Comparison of ENCODE assay signal across 11 mouse cellular contexts in genomic region chr14:73266166-73266565, GRCm38 (mm10). TPM values are rescaled to one million over a fixed set of nuclear protein-coding genes. Genes with fewer than 3 reads are reported as not detected.
A peak's percentile ranks its signal among the peaks of the same experiment; 100 is the strongest.
DNase-seq lines count a peak whose midpoint lies in the region; ATAC-seq and TF ChIP-seq lines count a peak whose summit lies in the region.
"Had no signal": no experiment of that assay in that cellular context is flagged by ENCODE, and none has a peak within 500 bp of the region (broad histone marks: within the 10 kb centered on the region; RNA-seq: fewer than 3 reads in every experiment).

No protein-coding gene starts in this region.

- no peak overlapping the region for H3K27ac ChIP-seq in liver, adult 2 months (replicated peaks; ENCODE audit: insufficient read depth, low read depth, low read length)
- no peak overlapping the region for H3K27ac ChIP-seq in liver, embryonic 11.5 days (ENCODE audit: low read depth, low read length)
- H3K27ac ChIP-seq in neural tube, embryonic 15.5 days (replicated peaks) = no peak overlapping the region
- H3K27ac ChIP-seq: limb, embryonic 13.5 days had no signal

- H3K9me3 ChIP-seq in liver, embryonic 11.5 days (ENCODE audit: control insufficient read depth, low read length) = no peaks in the 10 kb centered on the region
- 0 out of 2 replicates have a peak, but pooled peaks cover 8% of the 10 kb centered on the region for H3K9me3 ChIP-seq in neural tube, embryonic 15.5 days (replicated peaks)

- H3K4me3 ChIP-seq in liver, adult 2 months (ENCODE audit: insufficient read depth, low read depth, low read length) = no peak overlapping the region
- H3K4me3 ChIP-seq in liver, embryonic 11.5 days (ENCODE audit: low read depth, low read length) = no peak overlapping the region
- H3K4me3 ChIP-seq in neural tube, embryonic 15.5 days (replicated peaks) = no peak overlapping the region
- H3K4me3 ChIP-seq: heart, embryonic 12.5 days; limb, embryonic 13.5 days had no signal

- TF ChIP-seq CTCF in liver, adult 2 months (IDR thresholded peaks at IDR 0.05; ENCODE audit: low read depth, low read length) = peak; percentile 31; the same call in 1 of the 2 replicates

- no peaks in the 10 kb centered on the region for H3K27me3 ChIP-seq in liver, adult 2 months (ENCODE audit: control insufficient read depth, insufficient read depth, low read length)
- H3K27me3 ChIP-seq in liver, embryonic 11.5 days (replicated peaks; ENCODE audit: control insufficient read depth, insufficient read depth, low read length) = no peaks in the 10 kb centered on the region
- H3K27me3 ChIP-seq in splenic B cell, adult 2 months (ENCODE audit: control insufficient read depth, insufficient read depth, low read length, poor library complexity, severe bottlenecking) = no peaks in the 10 kb centered on the region
- no peaks in the 10 kb centered on the region for H3K27me3 ChIP-seq in neural tube, embryonic 15.5 days (replicated peaks)
- H3K27me3 ChIP-seq: heart, embryonic 12.5 days; limb, embryonic 13.5 days had no signal

- 79% methylated on average over 3 of the region's 3 CpGs for WGBS in liver, adult 2 months
- 75% methylated on average over 3 of the region's 3 CpGs for WGBS in liver, embryonic 11.5 days
- 87% methylated on average over 3 of the region's 3 CpGs for WGBS in neural tube, embryonic 15.5 days

- H3K4me2 ChIP-seq in liver, embryonic 11.5 days = no peak overlapping the region
- no peak overlapping the region for H3K4me2 ChIP-seq in neural tube, embryonic 15.5 days
- H3K4me2 ChIP-seq: heart, embryonic 12.5 days; limb, embryonic 13.5 days had no signal

- no peak overlapping the region for H3K9ac ChIP-seq in liver, adult 2 months (ENCODE audit: low read depth, low read length)
- no peak overlapping the region for H3K9ac ChIP-seq in liver, embryonic 11.5 days (ENCODE audit: low read depth, low read length)
- no peak overlapping the region for H3K9ac ChIP-seq in neural tube, embryonic 15.5 days (replicated peaks)
- H3K9ac ChIP-seq: heart, embryonic 12.5 days; limb, embryonic 13.5 days had no signal

- peak; percentile 61 for DNase-seq in CD4-positive, CD25-positive, alpha-beta regulatory T cell, adult 2 months (ENCODE audit: low read depth, low spot score)
- DNase-seq in liver, adult 2 months (ENCODE audit: extremely low read depth, low read depth, low spot score) = no peak
- no peak for DNase-seq in liver, embryonic 11.5 days (ENCODE audit: low spot score)
- peak; percentile 61 for DNase-seq in ZHBTc4 (ENCODE audit: low read depth, low spot score)
- DNase-seq in splenic B cell, adult 2 months (ENCODE audit: low read depth, low spot score) = peak; percentile 61
- DNase-seq: right cerebral cortex, postnatal 14 days had no signal

- H3K79me2 ChIP-seq in liver, adult 2 months (ENCODE audit: control insufficient read depth, insufficient read depth, low read length) = no peaks in the 10 kb centered on the region

- H3K4me1 ChIP-seq in liver, adult 2 months (ENCODE audit: control insufficient read depth, insufficient read depth, low read length) = no peaks in the 10 kb centered on the region
- no peaks in the 10 kb centered on the region for H3K4me1 ChIP-seq in liver, embryonic 11.5 days (replicated peaks; ENCODE audit: control insufficient read depth, insufficient read depth, low read length)
- H3K4me1 ChIP-seq in neural tube, embryonic 15.5 days = no peaks in the 10 kb centered on the region

- no peak for ATAC-seq in CD4-positive, CD25-positive, alpha-beta regulatory T cell, adult 4 months
- no peak for ATAC-seq in liver, embryonic 11.5 days (replicated peaks; ENCODE audit: low FRiP score)
- ATAC-seq in neural tube, embryonic 15.5 days (ENCODE audit: low FRiP score) = no peak
- no peak for ATAC-seq in inflammation-experienced regulatory T-cells, adult 6 months

- TF ChIP-seq POLR2A in liver, adult 2 months (IDR thresholded peaks at IDR 0.05; ENCODE audit: extremely low read depth, insufficient read depth, low read length) = no peak

- 0 out of 2 replicates have a peak, but pooled peaks cover 4% of the 10 kb centered on the region for H3K36me3 ChIP-seq in liver, adult 2 months (ENCODE audit: control insufficient read depth, insufficient read depth, low read length)
- H3K36me3 ChIP-seq in liver, embryonic 11.5 days (ENCODE audit: control insufficient read depth, insufficient read depth, low read length) = peaks cover 3% of the 10 kb centered on the region; the same call in 1 of the 2 replicates
- 0 out of 2 replicates have a peak, but pooled peaks cover 6% of the 10 kb centered on the region for H3K36me3 ChIP-seq in splenic B cell, adult 2 months (ENCODE audit: control insufficient read depth, insufficient read depth, low read length, poor library complexity, severe bottlenecking)
- H3K36me3 ChIP-seq in neural tube, embryonic 15.5 days = peaks cover 24% of the 10 kb centered on the region

RNA-seq across cellular contexts. Expression of gene Lpar6, which starts 28.5 kb away (rescaled TPM):
- polyA plus RNA-seq in CD4-positive, CD25-positive, alpha-beta regulatory T cell, adult 4 months (2017; shearing (Covaris generic)) = 10 to 100 TPM; 40.4 to 41.5 TPM
- total RNA-seq in liver, adult 2 months (2014; rRNA removed) = 11.2 and 12.4 TPM in 2 replicates
- 2.7 and 3.1 TPM in 2 replicates for polyA plus RNA-seq in liver, adult 2 months (2012; rRNA removed)
- 9.3 and 9.8 TPM in 2 replicates for polyA plus RNA-seq in liver, embryonic 11.5 days (2014; fragmentation: Nextera tagmentation; extraction: Ambion mirVana)
- polyA plus RNA-seq in neural tube, embryonic 15.5 days (2015; fragmentation: Nextera tagmentation; extraction: Ambion mirVana) = 4.0 and 5.7 TPM in 2 replicates
- 10 to 100 TPM; 49.4 to 59.4 (median 52.7) TPM for polyA plus RNA-seq in inflammation-experienced regulatory T-cells, adult 6 months (2017; shearing (Covaris generic))

RNA-seq across cellular contexts. Expression of gene Rb1, which starts 59.5 kb away (rescaled TPM):
- 10 to 100 TPM; 10.0 to 85.9 TPM for polyA plus RNA-seq in CD4-positive, CD25-positive, alpha-beta regulatory T cell, adult 4 months (2017; shearing (Covaris generic))
- 7.0 and 7.2 TPM in 2 replicates for total RNA-seq in liver, adult 2 months (2014; rRNA removed)
- polyA plus RNA-seq in liver, adult 2 months (2012; rRNA removed) = 1.1 and 1.2 TPM in 2 replicates
- 22.3 and 25.1 TPM in 2 replicates for polyA plus RNA-seq in liver, embryonic 11.5 days (2014; fragmentation: Nextera tagmentation; extraction: Ambion mirVana)
- polyA plus RNA-seq in neural tube, embryonic 15.5 days (2015; fragmentation: Nextera tagmentation; extraction: Ambion mirVana) = 20.3 and 25.4 TPM in 2 replicates
- polyA plus RNA-seq in inflammation-experienced regulatory T-cells, adult 6 months (2017; shearing (Covaris generic)) = 100 to 1,000 TPM in 1 of 3 experiments, 10 to 100 TPM in 2; 21.9 to 113 (median 85.4) TPM

Comparison
In these comparisons a context has a peak if more than half of its experiments do, and no peak if none do; other contexts are left out.
1. DNase-seq: peak in CD4-positive, CD25-positive, alpha-beta regulatory T cell, adult 2 months (single experiment), ZHBTc4 (single experiment) and splenic B cell, adult 2 months (single experiment); none in liver, adult 2 months (single experiment) and liver, embryonic 11.5 days (single experiment).